Mouse (Mus musculus) lung, postnatal 4 days (tissue): ENCODE data around the gene Prr5l.

ENCODE experiments used
- DNase-seq, 2 experiments: peaks; one replicate each; pipeline ENCODE4 v3.0.0; 2021

Prr5l gene

GRCm38 (mm10) chr2:101881471-101882162, 1.2 kb downstream of the Prr5l start:
- DNase-seq: no peak

GRCm38 (mm10) chr2:101871179-101871578, 11.6 kb downstream of the Prr5l start:
- peak; percentile 30 to 67 for DNase-seq

- peak; percentile 34 to 46 for DNase-seq
Observed at GRCm38 (mm10) chr2:101868683-101869082, 14.1 kb downstream of the Prr5l start.

GRCm38 (mm10) chr2:101862219-101863123, 20.4 kb downstream of the Prr5l start:
- peak; percentile 76 to 88 for DNase-seq

GRCm38 (mm10) chr2:101860920-101861485, 21.8 kb downstream of the Prr5l start:
- no peak for DNase-seq

GRCm38 (mm10) chr2:101856174-101856573, 26.7 kb downstream of the Prr5l start:
- DNase-seq: no peak

GRCm38 (mm10) chr2:101854792-101855191, 28.0 kb downstream of the Prr5l start:
- no peak for DNase-seq

GRCm38 (mm10) chr2:101842756-101843155, 40.1 kb downstream of the Prr5l start:
- DNase-seq: no peak

GRCm38 (mm10) chr2:101834816-101835523, 47.9 kb downstream of the Prr5l start:
- no peak for DNase-seq

GRCm38 (mm10) chr2:101832361-101832760, 50.5 kb downstream of the Prr5l start:
- no peak for DNase-seq

- DNase-seq: no peak
Observed at GRCm38 (mm10) chr2:101831851-101832250, 51.0 kb downstream of the Prr5l start.

- DNase-seq: peak in 1 of 2 experiments; percentile 22
Observed at GRCm38 (mm10) chr2:101830186-101830915, 52.5 kb downstream of the Prr5l start.

- no peak for DNase-seq
Observed at GRCm38 (mm10) chr2:101829013-101829412, 53.8 kb downstream of the Prr5l start.

GRCm38 (mm10) chr2:101828057-101828643, 54.7 kb downstream of the Prr5l start:
- DNase-seq: no peak

GRCm38 (mm10) chr2:101827626-101828025, 55.2 kb downstream of the Prr5l start:
- no peak for DNase-seq

- no peak for DNase-seq
Observed at GRCm38 (mm10) chr2:101826950-101827600, 55.8 kb downstream of the Prr5l start.

GRCm38 (mm10) chr2:101826186-101826707, 56.6 kb downstream of the Prr5l start:
- no peak for DNase-seq

- DNase-seq: no peak
Observed at GRCm38 (mm10) chr2:101825226-101826120, 57.4 kb downstream of the Prr5l start.

- no peak for DNase-seq
Observed at GRCm38 (mm10) chr2:101823821-101824220, 59.0 kb downstream of the Prr5l start.

GRCm38 (mm10) chr2:101822785-101823184, 60.0 kb downstream of the Prr5l start:
- DNase-seq: peak in 1 of 2 experiments; percentile 40
